Mouse (Mus musculus): ENCODE results near the gene Tmem33.

The Tmem33 gene

DNA sequence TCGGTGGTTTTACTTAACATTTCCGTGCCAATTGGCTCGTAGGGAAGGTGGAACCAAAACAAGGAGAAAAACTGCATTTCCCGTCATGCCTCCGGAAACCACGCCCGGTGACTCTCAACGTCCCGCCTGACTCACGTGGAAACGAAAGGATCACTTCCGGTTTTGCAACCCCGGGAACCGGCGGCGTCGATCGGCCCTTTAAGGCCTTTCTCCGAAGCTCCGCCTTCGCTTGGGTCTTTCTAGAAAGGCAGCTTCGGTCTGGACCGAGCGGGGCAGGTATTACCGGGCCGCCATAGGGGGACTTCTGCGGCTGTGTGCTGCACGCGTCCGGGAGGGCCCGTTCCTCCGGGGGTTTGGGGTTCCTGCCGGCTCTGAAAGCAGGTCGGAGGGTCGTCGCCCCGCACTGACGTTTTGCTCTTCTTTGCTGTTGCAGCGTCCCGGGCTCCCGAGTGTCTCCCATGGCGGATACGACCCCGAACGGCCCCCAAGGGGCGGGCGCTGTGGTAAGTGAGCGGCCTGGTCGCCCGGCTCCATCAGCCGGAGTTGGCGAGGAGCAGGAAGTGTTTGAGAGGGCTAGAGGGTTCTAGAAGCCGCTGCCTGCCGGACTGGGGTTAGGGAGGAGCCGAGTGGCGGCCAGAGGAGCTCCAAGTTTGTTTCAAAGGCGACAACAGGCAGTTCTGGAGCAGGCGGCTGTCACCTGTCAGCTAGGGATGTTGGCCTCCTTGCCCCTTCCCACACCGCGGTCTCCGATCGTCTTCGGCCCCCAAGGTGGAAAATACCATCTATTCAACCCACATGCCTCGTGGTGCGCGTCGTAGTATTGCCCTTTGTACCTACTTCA lies at the start of gene Tmem33:
Tmem33 (plus strand) TSS at position 35 of the 841 bp plus-strand sequence.
- peak; percentile 98 for DNase-seq

DNA sequence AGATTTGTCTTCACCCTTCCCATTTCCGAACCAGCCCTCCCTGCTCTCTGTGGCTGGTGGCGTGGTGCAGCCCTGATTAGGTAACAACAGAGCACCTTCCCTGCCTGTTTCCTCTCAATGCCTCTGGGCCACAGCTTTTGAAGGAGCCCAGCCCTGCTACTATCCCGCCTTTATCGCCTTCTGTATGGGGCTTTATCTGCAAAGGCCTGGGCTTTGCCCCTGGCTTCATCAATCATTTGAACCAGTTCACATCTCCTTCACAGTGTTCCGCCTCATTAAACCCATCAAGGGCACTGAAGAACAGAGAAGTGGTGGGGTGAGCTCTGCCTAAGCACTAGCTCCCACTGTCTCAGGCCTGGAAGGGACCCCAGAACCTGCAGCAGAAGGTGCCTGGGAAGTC lies 47.2 kb upstream of the Tmem33 start:
- no peak for DNase-seq

DNA sequence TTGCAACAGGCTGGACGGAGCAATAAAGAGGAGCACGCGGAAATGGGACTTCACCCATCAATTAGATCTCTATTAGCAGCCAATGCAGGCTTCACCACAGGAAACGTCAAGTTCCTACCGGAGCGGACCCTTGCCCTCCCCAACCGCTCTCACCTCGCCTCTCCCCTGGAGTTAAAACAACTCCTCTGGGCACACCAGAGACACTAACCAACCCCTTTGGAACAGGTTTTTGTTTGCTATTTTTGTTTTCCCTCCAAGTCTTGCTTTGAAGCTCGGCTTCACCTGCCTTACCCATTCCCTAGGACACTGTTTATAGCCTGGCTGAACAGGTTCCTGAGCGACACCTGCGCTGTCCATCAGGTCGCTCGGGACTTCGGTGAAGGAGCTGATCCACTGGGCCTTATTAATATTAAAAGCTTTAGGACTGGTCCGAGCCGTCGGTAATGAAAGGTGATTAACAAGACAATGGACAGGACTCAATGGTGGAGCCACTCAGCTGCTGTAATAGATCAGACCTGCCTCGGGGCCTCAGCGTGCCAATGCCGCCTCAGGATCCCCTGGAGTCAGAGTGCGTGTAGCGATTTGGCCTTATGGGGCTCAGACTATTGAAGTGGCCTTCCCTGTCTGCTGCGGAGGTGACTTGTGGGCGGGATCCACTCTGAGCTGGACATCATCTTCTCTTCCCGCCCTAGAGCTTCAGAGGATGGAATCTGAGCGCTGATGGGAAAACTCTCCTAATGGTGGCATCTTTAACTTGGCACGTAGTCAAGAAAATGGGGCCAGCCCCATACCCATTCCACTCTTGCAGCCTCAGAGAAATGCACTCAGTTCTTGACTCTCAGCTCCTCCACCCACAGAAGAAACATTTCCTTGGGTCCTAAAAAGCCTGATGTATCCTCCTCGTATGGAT lies 45.0 kb upstream of the Tmem33 start:
- DNase-seq: no peak

DNA sequence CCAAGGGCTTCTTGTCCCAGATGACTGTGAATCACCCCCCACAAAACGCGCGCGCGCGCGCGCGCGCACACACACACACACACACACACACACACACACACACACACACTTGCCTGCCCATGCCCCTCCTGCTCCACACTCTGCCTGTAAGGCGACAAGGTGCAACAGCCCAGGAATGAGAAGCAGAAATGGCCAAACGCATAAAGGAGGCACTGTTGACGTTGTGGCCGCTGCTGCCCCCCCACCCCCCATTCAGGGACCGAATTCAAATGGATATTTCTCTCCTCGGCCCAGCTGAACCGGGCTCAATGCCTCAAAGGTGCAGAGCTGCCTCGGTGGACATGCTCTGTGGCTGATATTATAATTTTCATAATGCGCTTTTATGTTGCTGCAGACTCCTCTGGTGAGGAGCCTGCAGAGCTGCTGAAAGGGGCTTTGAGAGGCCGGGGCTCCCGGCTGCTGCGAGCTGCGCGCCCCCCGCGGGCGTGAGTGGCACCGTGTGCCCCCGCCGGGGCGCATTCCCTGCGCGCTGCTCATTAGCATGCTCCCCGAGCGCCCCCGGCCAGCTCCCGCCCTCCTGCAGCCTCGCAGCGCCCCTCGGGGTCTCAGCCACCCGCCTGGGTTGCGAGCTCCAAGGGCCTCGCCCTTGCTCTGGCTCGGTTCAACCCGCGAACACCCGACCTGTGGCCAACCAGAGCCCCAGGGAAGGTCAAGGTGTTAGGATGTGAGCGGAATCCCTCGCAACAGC lies 44.2 kb upstream of the Tmem33 start:
- no peak for DNase-seq

DNA sequence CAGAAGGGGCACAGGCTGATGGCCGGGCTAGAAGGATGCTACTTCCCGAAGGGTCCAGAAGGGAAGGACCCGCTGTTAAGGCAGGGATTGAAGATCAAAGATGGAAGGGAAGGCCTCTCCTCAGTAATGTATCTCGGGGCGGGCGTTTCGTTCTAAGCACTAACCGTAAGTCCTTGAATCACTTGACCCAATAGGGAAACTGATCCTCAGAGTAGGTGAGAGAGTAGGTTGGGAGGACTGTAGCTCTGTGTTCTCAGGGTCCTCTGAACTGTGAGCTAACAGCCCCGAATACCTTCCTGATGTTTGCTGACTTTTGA lies 43.6 kb upstream of the Tmem33 start:
- no peak for DNase-seq

DNA sequence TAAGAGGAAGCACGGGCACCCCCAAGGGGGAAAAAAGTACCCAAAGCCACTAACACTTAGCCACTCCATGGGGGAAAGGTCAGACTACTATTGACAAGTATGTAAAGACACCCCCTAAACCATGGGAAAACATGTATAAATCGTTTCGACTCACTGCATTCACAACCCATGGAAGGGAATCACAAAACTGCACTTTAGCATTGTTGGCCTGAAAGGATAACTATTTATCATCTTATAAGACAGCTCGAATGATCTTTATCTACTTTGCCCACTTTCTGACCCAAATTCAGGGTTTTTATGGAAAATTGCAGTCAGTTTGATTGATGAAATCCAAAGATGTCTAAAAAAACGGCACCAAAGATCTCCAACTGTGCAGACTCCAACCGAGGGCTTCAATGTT lies 38.5 kb upstream of the Tmem33 start:
- no peak for DNase-seq

DNA sequence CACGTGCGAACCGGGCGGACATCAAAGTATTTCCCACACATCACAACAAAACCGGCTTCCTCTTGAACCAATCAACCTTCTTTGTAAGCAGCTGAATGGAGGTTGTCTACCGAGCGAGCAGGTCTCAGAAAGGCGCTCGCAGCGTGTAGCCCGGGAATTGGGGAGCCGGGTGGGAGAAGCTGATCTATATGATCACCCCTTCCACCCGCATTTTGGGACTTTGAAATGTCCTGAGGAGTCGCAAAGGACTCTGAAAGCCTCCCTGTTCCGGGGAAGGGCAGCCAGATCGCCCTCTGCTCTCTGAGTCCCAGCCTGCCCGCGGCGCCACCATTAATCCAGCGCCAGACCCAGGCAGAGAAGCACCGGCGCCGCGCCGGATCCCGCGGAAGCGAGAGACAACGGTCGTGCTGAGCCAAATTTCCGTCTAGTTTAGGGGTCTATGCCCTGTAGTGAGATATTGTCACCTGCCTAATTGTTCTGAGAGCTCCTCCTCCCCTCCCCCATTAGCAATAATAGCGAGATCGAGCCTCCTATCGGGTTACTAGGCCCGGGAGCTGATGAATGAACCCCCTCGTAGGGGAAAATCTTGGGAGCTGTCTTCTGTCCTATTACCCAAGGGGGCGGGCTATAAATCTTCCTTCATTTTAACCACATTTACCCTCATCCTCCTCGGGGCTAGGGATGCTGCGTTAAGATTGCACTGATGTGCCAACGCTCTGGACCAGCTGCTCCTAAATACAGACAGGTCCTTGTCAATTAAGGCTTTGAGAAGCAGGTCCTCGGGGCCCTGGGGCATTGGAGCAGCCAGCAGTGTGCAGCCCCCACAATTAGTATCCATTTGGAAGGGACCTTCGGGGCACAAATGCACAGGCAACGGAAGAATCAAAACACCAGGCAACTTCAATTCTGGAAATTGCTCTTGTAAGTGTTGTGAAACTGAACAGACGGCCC lies 37.6 kb upstream of the Tmem33 start:
- DNase-seq: no peak

DNA sequence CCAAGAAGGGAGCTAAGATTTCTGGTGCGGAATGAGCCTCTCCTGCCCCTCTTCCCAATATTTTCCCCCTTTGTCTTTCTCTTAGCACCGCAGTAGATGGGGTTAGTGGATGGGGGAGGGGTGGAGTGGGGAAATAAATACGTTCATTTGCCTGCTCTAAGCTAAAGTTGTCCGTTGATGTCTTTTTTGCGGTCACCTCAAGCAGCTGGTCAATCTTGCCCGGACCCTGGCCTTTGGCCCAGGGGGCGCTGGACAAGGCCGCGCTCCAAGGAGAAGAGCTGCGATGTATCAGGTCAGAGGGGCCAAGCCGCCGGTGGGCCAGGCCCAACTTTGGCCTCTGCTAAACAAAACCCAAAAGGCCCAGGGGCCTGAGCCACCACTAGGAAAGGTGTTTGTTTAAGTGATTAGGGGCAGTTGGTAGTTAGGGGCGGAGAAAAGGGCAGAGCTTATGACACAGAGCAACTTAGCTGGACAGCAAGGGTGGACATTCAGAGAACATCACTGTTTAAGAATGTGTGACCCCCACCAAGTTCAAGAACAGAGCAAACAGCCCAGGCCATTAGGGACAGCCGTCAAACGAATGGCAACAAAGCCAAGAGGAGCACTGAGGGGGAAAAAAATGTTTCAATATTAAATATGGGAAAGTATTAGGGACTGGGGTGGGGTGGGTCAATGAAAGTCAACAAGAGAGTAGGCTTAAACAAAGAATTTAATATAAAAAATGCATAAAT lies 36.8 kb upstream of the Tmem33 start:
- no peak for DNase-seq

DNA sequence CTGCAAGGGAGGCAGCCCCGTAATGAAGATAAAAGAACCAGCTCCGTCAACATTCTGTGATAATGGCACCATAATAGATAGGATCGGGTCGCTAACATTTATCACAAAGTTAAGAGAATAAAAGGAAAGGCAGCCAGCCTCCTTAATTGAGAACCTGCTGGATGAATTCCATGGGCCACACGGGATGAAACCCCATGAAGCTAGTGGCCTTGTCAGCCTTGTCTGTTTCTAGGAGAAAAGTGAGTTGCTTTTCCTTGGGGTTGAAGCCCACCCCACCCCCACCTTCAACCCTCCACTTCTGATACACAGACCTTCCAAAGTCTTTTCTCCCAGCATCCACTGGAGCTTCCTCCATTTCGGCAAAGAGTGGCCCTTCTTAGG lies 36.3 kb upstream of the Tmem33 start:
- DNase-seq: no peak

DNA sequence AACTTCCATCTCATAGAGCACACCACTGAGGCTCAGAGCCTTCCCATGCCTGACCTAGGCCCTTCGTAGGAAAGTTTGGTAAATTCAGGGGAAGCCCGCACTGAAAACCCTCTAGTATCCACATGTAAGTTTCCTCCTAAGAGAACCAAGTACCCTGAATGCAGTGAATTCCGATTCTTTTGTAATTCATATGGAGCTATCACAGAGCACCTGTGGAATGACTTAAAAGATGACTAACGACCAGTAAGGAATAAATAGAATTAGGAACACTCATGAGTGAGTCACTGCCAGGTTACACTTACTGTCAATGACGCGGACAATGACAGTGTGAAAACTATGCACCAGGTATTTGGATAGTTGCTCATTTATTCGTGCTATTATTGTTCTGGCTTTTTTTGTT lies 34.6 kb upstream of the Tmem33 start:
- no peak for DNase-seq

DNA sequence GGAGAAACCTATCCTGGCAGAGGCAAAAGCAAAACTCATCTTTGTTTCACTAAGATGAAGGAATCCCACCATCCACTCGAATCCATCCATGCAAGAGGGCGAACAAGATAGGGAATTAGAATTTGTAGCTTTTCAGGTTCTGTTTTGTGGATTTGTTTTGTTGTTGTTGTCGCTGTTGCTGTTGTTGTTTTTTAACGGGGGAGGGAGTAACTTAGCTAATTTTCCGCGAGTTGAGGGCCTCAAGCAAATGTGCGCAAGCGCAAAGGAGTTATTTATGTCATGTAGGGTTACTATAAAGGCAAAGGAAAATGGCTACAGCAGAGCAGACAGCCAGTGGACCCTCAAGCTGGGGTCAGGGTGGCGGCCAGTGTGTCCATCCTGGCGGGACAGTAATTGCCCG lies 33.1 kb upstream of the Tmem33 start:
- no peak for DNase-seq

DNA sequence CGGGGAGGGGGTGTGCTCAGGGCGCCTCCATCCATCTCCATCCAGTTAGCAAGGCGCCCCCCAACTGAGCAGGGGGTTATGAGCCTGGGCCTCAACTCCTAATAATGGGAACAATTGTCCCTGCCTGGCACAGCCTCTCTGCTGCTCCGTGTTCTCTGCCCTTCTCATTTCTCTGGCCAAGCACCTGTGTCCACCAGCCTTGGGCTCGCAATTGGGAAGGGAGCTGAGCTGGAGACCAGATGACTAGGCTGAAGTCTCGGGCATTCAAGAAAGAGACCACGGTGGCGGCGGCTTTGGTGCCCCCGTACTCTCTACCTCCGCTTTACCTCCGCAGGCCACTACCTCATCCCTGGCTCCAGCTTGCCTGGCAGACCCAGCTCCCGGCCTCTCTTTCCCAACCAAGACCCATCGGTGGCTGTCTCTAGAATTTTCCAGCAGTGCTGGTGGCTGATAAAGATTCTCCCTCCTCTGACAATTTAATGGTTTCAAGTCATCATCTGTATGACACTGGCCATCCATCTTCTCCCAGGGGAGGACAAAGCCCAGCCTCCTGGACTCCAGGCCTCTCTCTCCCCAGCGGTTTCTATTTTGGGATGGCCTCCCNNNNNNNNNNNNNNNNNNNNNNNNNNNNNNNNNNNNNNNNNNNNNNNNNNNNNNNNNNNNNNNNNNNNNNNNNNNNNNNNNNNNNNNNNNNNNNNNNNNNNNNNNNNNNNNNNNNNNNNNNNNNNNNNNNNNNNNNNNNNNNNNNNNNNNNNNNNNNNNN lies 32.5 kb upstream of the Tmem33 start:
- no peak for DNase-seq

DNA sequence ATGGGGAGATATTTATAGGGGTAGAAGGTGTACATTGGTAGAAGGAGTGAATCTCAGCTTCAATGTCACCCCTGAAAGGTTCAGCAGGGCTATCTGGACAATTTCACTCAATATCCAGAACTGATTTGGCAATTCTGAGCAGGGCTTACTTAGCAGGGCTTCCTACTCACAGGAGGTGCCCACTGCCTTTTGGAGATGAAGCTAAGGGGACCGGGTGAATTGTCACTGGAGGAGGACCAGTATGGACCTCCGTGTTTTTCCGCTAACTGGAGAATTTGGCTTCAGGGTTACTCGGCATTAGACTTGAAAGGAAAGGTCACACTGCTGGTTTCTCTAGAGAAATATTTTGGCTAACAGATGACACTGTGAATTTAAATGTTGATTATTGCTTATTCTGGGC lies 25.7 kb upstream of the Tmem33 start:
- no peak for DNase-seq

DNA sequence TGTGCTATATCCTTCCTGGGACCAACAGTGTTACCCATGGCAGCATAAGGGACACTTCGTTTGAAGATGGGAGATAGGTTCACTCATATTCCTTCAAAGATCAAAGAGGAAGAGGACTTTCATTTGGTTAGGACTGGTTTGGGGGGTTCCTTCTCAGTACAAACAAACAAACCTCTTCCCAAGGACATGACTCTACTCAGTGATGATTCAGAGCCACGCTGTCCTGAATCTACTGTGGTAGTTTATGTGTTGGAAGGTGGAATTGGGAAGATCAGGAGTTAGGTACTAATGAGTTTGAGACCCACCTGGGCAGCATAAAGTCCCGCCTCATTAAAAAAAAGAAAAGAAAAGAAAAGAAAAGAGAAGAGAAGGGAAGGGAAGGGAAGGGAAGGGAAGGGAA lies 24.9 kb upstream of the Tmem33 start:
- DNase-seq: no peak

DNA sequence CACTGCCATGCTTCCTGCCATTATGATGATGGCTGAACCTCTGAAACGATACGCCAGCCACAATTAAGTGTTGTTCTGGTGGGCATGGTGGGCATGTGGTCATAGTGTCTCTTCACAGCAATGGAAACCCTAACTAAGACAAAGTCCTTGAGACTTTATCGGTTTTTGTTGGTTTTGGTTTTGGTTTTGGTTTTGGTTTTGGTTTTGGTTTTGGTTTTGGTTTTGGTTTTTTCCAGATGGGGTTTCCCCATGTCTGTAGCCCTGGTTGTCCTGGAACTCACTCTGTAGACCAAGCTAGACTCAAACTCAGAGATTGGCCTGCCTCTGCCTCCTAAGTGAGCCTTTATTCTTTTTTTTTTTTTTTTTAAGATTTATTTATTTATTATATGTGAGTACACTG lies 23.8 kb upstream of the Tmem33 start:
- DNase-seq: no peak

DNA sequence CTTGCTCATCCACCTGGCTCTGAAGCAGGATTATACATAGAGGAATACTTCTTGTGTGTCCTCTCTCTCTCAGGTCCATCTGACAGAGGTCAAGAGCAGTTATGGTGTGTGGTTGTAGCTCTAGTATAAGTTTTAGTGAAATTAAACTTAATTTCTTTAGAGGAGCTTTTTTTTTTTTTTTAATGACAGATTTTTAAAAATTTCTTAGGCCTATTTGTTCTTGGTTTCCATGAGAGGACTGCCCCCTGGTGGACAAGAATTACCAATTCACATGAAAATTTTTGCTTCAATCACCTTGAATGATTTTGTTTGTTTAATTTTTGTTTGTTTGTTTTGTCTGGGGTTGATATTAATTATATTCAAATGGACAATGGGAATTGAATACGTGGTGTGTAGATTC lies 22.1 kb upstream of the Tmem33 start:
- DNase-seq: peak; percentile 49

DNA sequence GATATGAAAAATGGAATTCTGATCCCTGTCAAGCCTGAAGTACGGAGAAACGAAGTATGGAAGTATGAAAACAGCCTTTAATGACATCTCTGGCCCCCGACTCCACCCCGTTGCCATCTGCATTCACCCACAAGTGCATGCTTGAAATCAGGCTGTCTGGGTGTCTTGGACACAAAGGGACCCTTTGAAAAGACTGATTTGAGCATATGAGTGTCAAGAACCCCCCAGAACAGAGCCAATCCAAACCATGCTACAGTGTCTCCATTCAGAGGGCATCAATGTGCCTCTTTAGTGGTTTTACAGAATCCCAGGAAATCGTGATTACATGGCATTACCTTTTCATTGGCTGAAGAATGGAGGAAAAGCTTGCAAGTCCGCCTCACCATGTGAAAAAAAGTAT lies 18.7 kb upstream of the Tmem33 start:
- no peak for DNase-seq

DNA sequence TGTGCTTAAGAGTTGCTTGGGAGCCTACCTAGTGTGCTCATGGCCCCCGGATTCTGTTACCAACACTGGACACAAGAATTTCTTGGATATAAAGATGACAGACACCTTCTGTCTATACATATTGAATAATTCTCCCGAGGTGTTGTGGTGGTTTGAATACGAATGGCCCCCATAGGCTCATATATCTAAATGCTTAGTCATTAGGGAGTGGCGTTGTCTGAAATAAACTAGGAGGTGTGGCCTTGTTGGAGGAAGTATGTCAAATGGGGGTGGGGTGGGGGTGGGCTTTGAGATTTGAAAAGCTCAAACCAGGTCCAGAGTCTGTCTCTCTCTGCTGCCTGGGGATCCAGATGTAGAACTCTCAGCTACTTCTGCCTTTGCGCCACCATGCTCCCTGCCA lies 17.1 kb upstream of the Tmem33 start:
- DNase-seq: no peak

DNA sequence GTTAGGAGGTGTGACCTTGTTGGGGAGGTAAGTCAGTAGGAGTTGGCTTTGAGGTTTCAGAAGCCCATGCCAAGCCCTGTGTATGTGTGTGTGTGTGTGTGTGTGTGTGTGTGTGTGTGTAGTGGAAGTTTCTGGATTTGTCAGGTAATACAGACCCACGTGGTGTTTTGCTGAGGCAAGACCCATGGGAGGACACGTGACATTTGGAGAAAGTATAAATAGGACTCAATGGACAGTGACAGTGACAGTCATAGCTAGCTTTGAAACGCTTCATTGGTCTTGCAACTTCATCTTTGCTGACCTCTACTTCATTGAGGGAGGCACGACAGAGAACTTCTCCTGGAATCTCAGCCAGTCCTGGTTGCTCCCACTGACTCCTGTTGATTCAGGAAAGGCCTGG lies 8.1 kb upstream of the Tmem33 start:
- DNase-seq: no peak

DNA sequence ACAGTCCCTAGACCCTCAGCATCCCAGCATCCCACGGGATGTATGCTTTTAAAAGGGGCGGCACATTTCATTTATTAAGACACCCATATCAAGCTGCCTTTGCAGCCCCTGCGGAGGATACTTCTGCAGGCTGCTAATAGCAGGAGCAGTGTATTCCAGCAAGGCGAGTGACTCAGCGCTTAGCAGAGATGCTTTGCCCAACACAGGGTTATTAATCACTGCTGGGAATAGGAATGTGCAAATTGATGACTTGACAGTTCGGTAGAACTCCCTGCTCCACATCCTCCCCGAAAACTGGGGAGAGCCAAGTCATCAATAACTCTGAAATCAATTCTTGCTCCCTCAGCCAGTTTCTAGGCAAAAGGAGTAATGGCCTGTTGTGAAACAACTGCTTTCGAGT lies 4.7 kb upstream of the Tmem33 start:
- no peak for DNase-seq

DNA sequence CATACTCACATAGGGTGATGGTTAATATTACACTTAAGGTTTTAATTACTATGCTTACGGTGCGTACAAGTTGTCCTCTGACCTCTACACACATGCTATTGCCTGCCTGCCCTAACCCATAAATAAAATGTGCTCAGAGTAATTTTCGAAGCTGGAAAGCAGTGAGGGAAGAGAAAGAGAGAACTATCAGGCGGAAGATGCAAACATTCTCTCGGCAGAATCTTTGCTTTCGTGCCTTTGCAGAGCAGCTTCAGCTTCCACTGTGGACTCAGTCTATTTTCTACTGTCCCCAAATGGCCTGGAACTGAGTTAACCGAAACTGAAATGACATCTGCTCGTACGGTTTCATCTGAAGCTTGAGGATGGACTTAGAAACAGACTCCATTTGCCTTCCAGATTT lies 1.9 kb upstream of the Tmem33 start:
- no peak for DNase-seq
